Mouse (Mus musculus) embryonic fibroblast, embryonic 13.5 days (primary cell): ENCODE data around the gene Ccdc191.

Experiments used
- CTCF ChIP-seq: IDR thresholded peaks from 2 replicates; pipeline ENCODE4 v1.5.1; 2011; ENCODE audit warnings: mild to moderate bottlenecking, control low read depth, low read length, moderate library complexity, borderline replicate concordance; ENCODE audit not compliant: insufficient read depth
- POLR2A ChIP-seq: IDR thresholded peaks from 2 replicates; pipeline ENCODE4 v1.6.1; 2011; ENCODE audit warnings: low read depth, mild to moderate bottlenecking, control low read depth, low read length, moderate library complexity

GRCm38 (mm10) chr16:43935892-43936291 lies 46.3 kb downstream of the Ccdc191 start:
- TF ChIP-seq CTCF (no peak), POLR2A (no peak)
